Mouse (Mus musculus) spleen, postnatal 36 days (tissue): ENCODE measurements around the gene Rlim.

Experiments
- DNase-seq, 2 experiments: peaks; one replicate each; pipeline ENCODE4 v3.0.0; 2022; ENCODE audit warnings: low spot score in 2 of 2, mixed read lengths in 1 of 2

Rlim gene

GRCm38 (mm10) chrX:103981169-103981689 is at the start of gene Rlim:
Rlim (minus strand) TSS chrX:103981284.
- DNase-seq: peak; percentile 93

- no peak for DNase-seq
These were observed 36.1 kb upstream of the Rlim start for GRCm38 (mm10) chrX:104017196-104017595.

GRCm38 (mm10) chrX:104015048-104015447 is 34.0 kb upstream of the Rlim start:
- DNase-seq: no peak

GRCm38 (mm10) chrX:104013318-104013811 is 32.3 kb upstream of the Rlim start:
- DNase-seq: peak in 1 of 2 experiments; percentile 1

- no peak for DNase-seq
These were observed 13.7 kb upstream of the Rlim start for GRCm38 (mm10) chrX:103994741-103995140.

- DNase-seq: no peak
These were observed 12.8 kb upstream of the Rlim start for GRCm38 (mm10) chrX:103993864-103994263.

GRCm38 (mm10) chrX:103991702-103992101 is 10.6 kb upstream of the Rlim start:
- no peak for DNase-seq

GRCm38 (mm10) chrX:103990392-103990791 is 9.3 kb upstream of the Rlim start:
- DNase-seq: peak in 1 of 2 experiments; percentile 2

- no peak for DNase-seq
These were observed 6.3 kb upstream of the Rlim start for GRCm38 (mm10) chrX:103987215-103987964.

- DNase-seq: no peak
These were observed 5.1 kb upstream of the Rlim start for GRCm38 (mm10) chrX:103986159-103986558.

- no peak for DNase-seq
These were observed 3.9 kb upstream of the Rlim start for GRCm38 (mm10) chrX:103984992-103985391.

GRCm38 (mm10) chrX:103981806-103982205 is 722 bp upstream of the Rlim start:
- DNase-seq: no peak

GRCm38 (mm10) chrX:103980590-103981168 is 405 bp downstream of the Rlim start:
- peak; percentile 15 to 32 for DNase-seq

GRCm38 (mm10) chrX:103980036-103980435 is 1.0 kb downstream of the Rlim start:
- no peak for DNase-seq

GRCm38 (mm10) chrX:103939701-103940100 is 41.4 kb downstream of the Rlim start:
- no peak for DNase-seq

- DNase-seq: no peak
These were observed 43.8 kb downstream of the Rlim start for GRCm38 (mm10) chrX:103937333-103937732.

GRCm38 (mm10) chrX:103922436-103922835 is 58.6 kb downstream of the Rlim start:
- DNase-seq: no peak

GRCm38 (mm10) chrX:103918954-103919353 is 62.1 kb downstream of the Rlim start:
- no peak for DNase-seq

GRCm38 (mm10) chrX:103914790-103915189 is 66.3 kb downstream of the Rlim start:
- DNase-seq: peak; percentile 4 to 13
